ENCODE assay signal across 9 mouse cellular contexts in the genomic region with DNA sequence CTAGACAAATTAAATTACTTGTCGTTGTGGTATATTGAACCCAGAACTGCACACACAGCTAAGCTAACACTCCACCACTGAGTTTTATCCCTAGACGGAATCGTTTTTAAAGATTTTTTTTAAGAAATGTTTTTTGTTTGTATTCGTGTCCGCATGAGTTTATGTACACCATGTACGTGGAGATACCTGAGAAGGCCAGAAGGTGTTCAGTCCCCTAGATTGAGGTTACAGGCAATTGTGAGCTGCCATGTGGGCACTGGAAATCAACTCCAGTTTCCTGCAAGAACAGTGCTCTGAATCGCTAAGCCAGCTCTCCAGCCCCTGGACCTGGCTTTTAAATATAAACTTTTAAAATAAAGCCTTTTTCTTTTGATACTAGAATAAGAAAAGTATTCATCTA. TPM values are rescaled to one million over a fixed set of nuclear protein-coding genes. Genes with fewer than 3 reads are reported as not detected.
A peak's percentile ranks its signal among the peaks of the same experiment; 100 is the strongest.
DNase-seq lines count a peak whose midpoint lies in the region; ATAC-seq lines count a peak whose summit lies in the region.
"Had no signal": no experiment of that assay in that cellular context is flagged by ENCODE, and none has a peak within 500 bp of the region (broad histone marks: within the 10 kb centered on the region; RNA-seq: fewer than 3 reads in every experiment).

No protein-coding gene starts in this region.

- ATAC-seq in lung, embryonic 15.5 days (ENCODE audit: borderline replicate concordance, extremely low read depth, low FRiP score, low TSS enrichment), result no peak
- ATAC-seq in forebrain, embryonic 14.5 days, result no peak
- ATAC-seq in neural tube, embryonic 15.5 days (ENCODE audit: low FRiP score), result no peak

- no peaks in the 10 kb centered on the region for H3K9me3 ChIP-seq in lung, embryonic 15.5 days
- H3K9me3 ChIP-seq in forebrain, embryonic 14.5 days (replicated peaks; ENCODE audit: control insufficient read depth, low read length), result no peaks in the 10 kb centered on the region
- H3K9me3 ChIP-seq in limb, embryonic 10.5 days (replicated peaks), result no peaks in the 10 kb centered on the region
- H3K9me3 ChIP-seq in neural tube, embryonic 15.5 days (replicated peaks), result no peaks in the 10 kb centered on the region

- peaks cover 9% of the 10 kb centered on the region for H3K4me1 ChIP-seq in lung, embryonic 15.5 days
- peaks cover 8% of the 10 kb centered on the region for H3K4me1 ChIP-seq in forebrain, embryonic 14.5 days (ENCODE audit: control insufficient read depth, insufficient read depth, low read length)
- H3K4me1 ChIP-seq in limb, embryonic 10.5 days, result peaks cover 15% of the 10 kb centered on the region
- H3K4me1 ChIP-seq in neural tube, embryonic 15.5 days, result peaks cover 20% of the 10 kb centered on the region

- H3K36me3 ChIP-seq in lung, embryonic 15.5 days, result no peaks in the 10 kb centered on the region
- no peaks in the 10 kb centered on the region for H3K36me3 ChIP-seq in forebrain, embryonic 14.5 days (ENCODE audit: control insufficient read depth, insufficient read depth, low read length)
- no peaks in the 10 kb centered on the region for H3K36me3 ChIP-seq in limb, embryonic 10.5 days
- no peaks in the 10 kb centered on the region for H3K36me3 ChIP-seq in neural tube, embryonic 15.5 days

- intact Hi-C loops in left cerebral cortex, postnatal 4 days (cut with DNase I), result no loop called here

- peak overlapping the region; percentile 100 for H3K4me3 ChIP-seq in lung, embryonic 15.5 days
- H3K4me3 ChIP-seq in forebrain, embryonic 14.5 days (ENCODE audit: low read depth, low read length), result 0 out of 2 replicates have a peak overlapping the region, but pooled peaks have one; percentile 77
- peak overlapping the region; percentile 85 for H3K4me3 ChIP-seq in limb, embryonic 10.5 days
- H3K4me3 ChIP-seq in neural tube, embryonic 15.5 days (replicated peaks), result peak overlapping the region; percentile 98

- WGBS in lung, embryonic 15.5 days, result 68% methylated on average over 7 of the region's 7 CpGs
- WGBS in forebrain, embryonic 14.5 days, result 70% methylated on average over 7 of the region's 7 CpGs
- WGBS in limb, embryonic 10.5 days, result 66% methylated on average over 7 of the region's 7 CpGs
- 73% methylated on average over 7 of the region's 7 CpGs for WGBS in neural tube, embryonic 15.5 days

- no peak overlapping the region for H3K9ac ChIP-seq in lung, embryonic 15.5 days
- peak overlapping the region; percentile 82; the same call in 1 of the 2 replicates for H3K9ac ChIP-seq in forebrain, embryonic 14.5 days (ENCODE audit: low read length)
- peak overlapping the region; percentile 45; the same call in 1 of the 2 replicates for H3K9ac ChIP-seq in neural tube, embryonic 15.5 days (replicated peaks)

- DNase-seq in lung, postnatal 4 days, result no peak
- DNase-seq in forebrain, embryonic 14.5 days (ENCODE audit: low spot score), result no peak
- DNase-seq in limb, embryonic 10.5 days (ENCODE audit: low spot score), result no peak
- DNase-seq in urinary bladder, adult 2 months (ENCODE audit: low spot score), result no peak
- DNase-seq in adrenal gland, adult 18-20 months (ENCODE audit: low spot score in 2 of 2), result no peak
- DNase-seq in left cerebral cortex, postnatal 4 days, result no peak

- no peaks in the 10 kb centered on the region for H3K27me3 ChIP-seq in lung, embryonic 15.5 days
- no peaks in the 10 kb centered on the region for H3K27me3 ChIP-seq in forebrain, embryonic 14.5 days (replicated peaks; ENCODE audit: control insufficient read depth, insufficient read depth, low read length)
- 0 out of 2 replicates have a peak, but pooled peaks cover 6% of the 10 kb centered on the region for H3K27me3 ChIP-seq in limb, embryonic 10.5 days (ENCODE audit: low read depth, poor library complexity, severe bottlenecking)
- no peaks in the 10 kb centered on the region for H3K27me3 ChIP-seq in neural tube, embryonic 15.5 days (replicated peaks)

- H3K4me2 ChIP-seq in lung, embryonic 15.5 days, result peak overlapping the region; percentile 67
- H3K4me2 ChIP-seq in forebrain, embryonic 14.5 days (ENCODE audit: low read length), result peak overlapping the region; percentile 62
- H3K4me2 ChIP-seq in neural tube, embryonic 15.5 days, result peak overlapping the region; percentile 82

- no peak overlapping the region for H3K27ac ChIP-seq in lung, embryonic 15.5 days
- no peak overlapping the region for H3K27ac ChIP-seq in forebrain, embryonic 14.5 days (ENCODE audit: low read depth, low read length)
- H3K27ac ChIP-seq in limb, embryonic 10.5 days, result no peak overlapping the region
- H3K27ac ChIP-seq in neural tube, embryonic 15.5 days (replicated peaks), result no peak overlapping the region

RNA-seq across cellular contexts. Expression of a gene that starts 2.1 kb away (rescaled TPM):
- polyA plus RNA-seq in lung, embryonic 15.5 days (2015; fragmentation: Nextera tagmentation; extraction: Ambion mirVana), result 10.0 and 11.3 TPM in 2 replicates
- 22.6 and 30.3 TPM in 2 replicates for polyA plus RNA-seq in forebrain, embryonic 14.5 days (2014; fragmentation: Nextera tagmentation; extraction: Ambion mirVana)
- polyA plus RNA-seq in limb, embryonic 10.5 days (2016; fragmentation: Nextera tagmentation; extraction: Ambion mirVana), result 9.5 and 10.6 TPM in 2 replicates
- 13.9 and 14.0 TPM in 2 replicates for polyA plus RNA-seq in neural tube, embryonic 15.5 days (2015; fragmentation: Nextera tagmentation; extraction: Ambion mirVana)
- polyA plus RNA-seq in urinary bladder, adult 2 months (2012; rRNA removed), result 32.9 and 35.1 TPM in 2 replicates
- 10 to 100 TPM; 45.0 to 49.1 TPM for total RNA-seq in adrenal gland, adult 18-20 months (2021)
- total RNA-seq in left cerebral cortex, postnatal 4 days (2021), result 100 to 1,000 TPM in 1 of 2 experiments, 10 to 100 TPM in 1; 89.2 to 101 TPM

RNA-seq across cellular contexts. Expression of a gene that starts 15.2 kb away (rescaled TPM):
- not detected in 2 replicates for polyA plus RNA-seq in lung, embryonic 15.5 days (2015; fragmentation: Nextera tagmentation; extraction: Ambion mirVana)
- polyA plus RNA-seq in forebrain, embryonic 14.5 days (2014; fragmentation: Nextera tagmentation; extraction: Ambion mirVana), result not detected in 2 replicates
- polyA plus RNA-seq in limb, embryonic 10.5 days (2016; fragmentation: Nextera tagmentation; extraction: Ambion mirVana), result not detected in 2 replicates
- polyA plus RNA-seq in neural tube, embryonic 15.5 days (2015; fragmentation: Nextera tagmentation; extraction: Ambion mirVana), result 0.11 and 0.22 TPM in 2 replicates
- 0.14 TPM in 1 of 2 replicates, not detected in the other for polyA plus RNA-seq in urinary bladder, adult 2 months (2012; rRNA removed)
- total RNA-seq in adrenal gland, adult 18-20 months (2021), result under 1 TPM in 1 of 2 experiments, not detected in 1; 0.17 TPM
- not detected for total RNA-seq in left cerebral cortex, postnatal 4 days (2021)
- polyA plus RNA-seq: embryonic facial prominence, embryonic 11.5 days had no signal
